Mouse (Mus musculus) heart, embryonic 13.5 days (tissue): ENCODE data around the gene Fbln1. TPM values are rescaled to one million over a fixed set of nuclear protein-coding genes. Genes with fewer than 3 reads are reported as not detected.

ENCODE experiments used
- ATAC-seq: fragments of 200-750 bp; cut with Nextera tagmentation; 2 replicates; pipeline ENCODE4 v1.8.0; 2017; ENCODE audit warnings: moderate TSS enrichment; ENCODE audit not compliant: insufficient number of reproducible peaks, low FRiP score, low TSS enrichment; ENCODE audit errors: extremely low read depth
- H3K27ac ChIP-seq: fragments of 300-500 bp; sonication (generic); replicated peaks from 2 replicates; pipeline ENCODE4 v1.5.1; 2015; ENCODE audit warnings: moderate library complexity, mild to moderate bottlenecking, inconsistent platforms
- H3K27me3 ChIP-seq: fragments of 300-500 bp; sonication (generic); replicated peaks from 2 replicates; pipeline ENCODE4 v1.6.1; 2015; ENCODE audit warnings: mild to moderate bottlenecking, inconsistent platforms
- H3K36me3 ChIP-seq: fragments of 300-500 bp; sonication (generic); 2 replicates; pipeline ENCODE4 v1.6.1; 2015; ENCODE audit warnings: mild to moderate bottlenecking, inconsistent platforms
- H3K4me1 ChIP-seq: fragments of 300-500 bp; sonication (generic); 2 replicates; pipeline ENCODE4 v1.6.1; 2015; ENCODE audit warnings: inconsistent platforms
- H3K4me2 ChIP-seq: fragments of 300-500 bp; sonication (generic); 2 replicates; pipeline ENCODE4 v1.6.1; 2015; ENCODE audit warnings: inconsistent platforms, mild to moderate bottlenecking, moderate library complexity
- H3K4me3 ChIP-seq: fragments of 300-500 bp; sonication (generic); 2 replicates; pipeline ENCODE4 v1.5.1; 2015; ENCODE audit warnings: moderate library complexity, mild to moderate bottlenecking, inconsistent platforms
- H3K9ac ChIP-seq: fragments of 300-500 bp; sonication (generic); 2 replicates; pipeline ENCODE4 v1.6.1; 2015; ENCODE audit warnings: inconsistent platforms, mild to moderate bottlenecking, moderate library complexity
- H3K9me3 ChIP-seq: fragments of 300-500 bp; sonication (generic); 2 replicates; pipeline ENCODE4 v1.6.1; 2016; ENCODE audit warnings: inconsistent platforms
- WGBS: fragments of 180-500 bp; shearing (Covaris S2); methylation state at CpG from one replicate; pipeline ENCODE4 v1.1.7; 2015; ENCODE audit warnings: mixed read lengths; 5-methylcytosine and 5-hydroxymethylcytosine counted together
- polyA plus RNA-seq: library from polyadenylated mRNA; unstranded; fragments of >200 nt; fragmentation: Nextera tagmentation; extraction: Ambion mirVana; gene quantifications from 2 replicates; pipeline ENCODE4 v1.2.1, GENCODE M21; 2015

Gene Fbln1
- polyA plus RNA-seq, 1 experiment from 2014 or later: 139 TPM

DNA sequence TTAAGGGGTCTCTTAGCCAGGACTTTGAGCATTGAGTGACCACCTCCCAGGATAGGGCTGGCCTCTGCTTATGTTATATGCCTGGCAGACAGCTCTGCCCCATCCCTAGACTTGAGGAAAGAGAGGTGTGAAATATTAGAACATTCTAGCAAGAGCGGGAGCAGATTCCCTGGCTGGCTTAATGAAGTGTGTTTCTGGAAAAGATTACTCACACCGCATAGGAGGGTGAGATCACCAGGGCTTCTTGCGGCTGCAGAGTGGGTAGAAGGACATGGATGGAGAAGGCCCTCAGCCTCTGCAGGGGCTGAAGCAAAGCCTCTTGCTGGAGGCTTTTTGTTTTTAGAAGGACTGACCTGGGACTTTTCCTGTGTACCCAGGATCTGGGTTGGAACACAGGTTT is 19.9 kb downstream of the Fbln1 start:
- H3K9me3 ChIP-seq: no peaks in the 10 kb centered on the region
- no peak overlapping the region for H3K9ac ChIP-seq
- peaks cover 77% of the 10 kb centered on the region for H3K36me3 ChIP-seq
- H3K4me3 ChIP-seq: no peak overlapping the region
- no peak overlapping the region for H3K4me2 ChIP-seq
- peaks cover 30% of the 10 kb centered on the region for H3K4me1 ChIP-seq
- H3K27me3 ChIP-seq: no peaks in the 10 kb centered on the region
- H3K27ac ChIP-seq: no peak overlapping the region
- no peak for ATAC-seq
- 67% methylated on average over 3 of the region's 3 CpGs for WGBS

- Histone ChIP-seq H3K4me3 (no peak overlapping the region), H3K36me3 (peaks cover 80% of the 10 kb centered on the region), H3K9me3 (no peaks in the 10 kb centered on the region), H3K4me2 (no peak overlapping the region), H3K27me3 (no peaks in the 10 kb centered on the region), H3K27ac (no peak overlapping the region), H3K9ac (no peak overlapping the region), H3K4me1 (peaks cover 30% of the 10 kb centered on the region)
- whole genome bisulfite sequencing: 63% methylated on average over 7 of the region's 7 CpGs
- no peak for ATAC-seq
Observed at GRCm38 (mm10) chr15:85226841-85227240, 21.1 kb downstream of the Fbln1 start.

DNA sequence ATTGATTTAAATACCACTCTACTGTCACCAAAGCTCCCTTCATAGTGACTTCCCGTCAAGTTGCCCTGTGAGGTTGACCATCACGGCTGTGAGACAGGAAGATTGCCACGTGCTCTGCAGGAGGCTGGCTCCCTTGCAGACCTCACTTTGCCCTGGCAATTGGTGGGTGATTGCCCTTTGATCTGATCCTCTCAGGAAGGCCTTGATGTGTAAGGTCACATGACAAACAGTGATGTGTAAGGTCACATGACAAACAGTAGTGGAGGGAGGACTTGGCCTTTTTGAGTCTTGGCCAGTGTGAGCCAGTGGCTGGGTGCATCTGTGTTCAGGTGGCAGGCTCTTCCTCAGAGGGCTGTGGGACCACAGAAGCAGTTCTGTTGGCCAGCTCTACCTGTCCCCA is 22.8 kb downstream of the Fbln1 start:
- Histone ChIP-seq H3K27me3 (no peaks in the 10 kb centered on the region), H3K9ac (no peak overlapping the region), H3K27ac (no peak overlapping the region), H3K4me2 (no peak overlapping the region), H3K36me3 (peaks cover 82% of the 10 kb centered on the region), H3K4me3 (no peak overlapping the region), H3K4me1 (peaks cover 36% of the 10 kb centered on the region), H3K9me3 (no peaks in the 10 kb centered on the region)
- 72% methylated on average over 3 of the region's 3 CpGs for WGBS
- no peak for ATAC-seq

DNA sequence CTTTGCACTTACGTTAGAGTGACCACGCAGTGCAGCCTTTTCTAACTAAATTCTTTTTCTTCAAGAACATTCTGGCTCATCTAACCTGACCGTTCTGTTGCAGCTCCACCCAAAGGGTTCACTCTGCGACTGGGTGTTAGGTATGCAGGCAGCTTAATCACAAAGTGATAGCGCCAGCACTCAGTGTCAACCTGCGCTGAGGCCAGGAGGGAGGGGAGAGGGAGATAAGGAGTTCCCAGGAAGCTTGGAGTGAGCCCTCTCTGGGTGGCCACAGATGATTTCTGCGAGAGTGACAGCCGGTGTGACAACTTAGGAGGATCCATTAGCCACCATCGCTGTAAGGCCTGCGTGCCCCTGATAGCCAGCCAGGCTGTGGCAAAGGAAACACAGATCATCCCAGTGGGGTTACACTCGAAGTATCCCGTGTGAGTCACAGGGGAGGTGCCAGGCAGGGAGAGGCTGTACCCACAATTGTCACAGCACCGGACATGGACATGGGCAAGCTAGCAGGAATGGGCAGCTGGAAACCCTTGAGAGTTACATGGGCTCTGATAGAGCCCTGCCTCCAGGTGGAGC is 24.3 kb downstream of the Fbln1 start:
- peaks cover 76% of the 10 kb centered on the region for H3K36me3 ChIP-seq
- peak overlapping the region; percentile 33; the same call in 1 of the 2 replicates for H3K9ac ChIP-seq
- 27% methylated on average over 13 of the region's 13 CpGs for WGBS
- peak overlapping the region; percentile 9; the same call in 1 of the 2 replicates for H3K4me2 ChIP-seq
- H3K27me3 ChIP-seq: no peaks in the 10 kb centered on the region
- peak overlapping the region; percentile 26; the same call in 1 of the 2 replicates for H3K27ac ChIP-seq
- no peak overlapping the region for H3K4me3 ChIP-seq
- H3K4me1 ChIP-seq: peaks cover 39% of the 10 kb centered on the region
- H3K9me3 ChIP-seq: no peaks in the 10 kb centered on the region
- no peak for ATAC-seq

GRCm38 (mm10) chr15:85230613-85231012 is 24.9 kb downstream of the Fbln1 start:
- H3K4me1 ChIP-seq: peaks cover 39% of the 10 kb centered on the region
- 81% methylated on average over 14 of the region's 14 CpGs for WGBS
- peak overlapping the region; percentile 26 for H3K27ac ChIP-seq
- H3K9me3 ChIP-seq: no peaks in the 10 kb centered on the region
- H3K9ac ChIP-seq: no peak overlapping the region; the same call in 1 of the 2 replicates
- no peaks in the 10 kb centered on the region for H3K27me3 ChIP-seq
- peaks cover 78% of the 10 kb centered on the region for H3K36me3 ChIP-seq
- ATAC-seq: no peak
- no peak overlapping the region for H3K4me3 ChIP-seq
- no peak overlapping the region for H3K4me2 ChIP-seq

DNA sequence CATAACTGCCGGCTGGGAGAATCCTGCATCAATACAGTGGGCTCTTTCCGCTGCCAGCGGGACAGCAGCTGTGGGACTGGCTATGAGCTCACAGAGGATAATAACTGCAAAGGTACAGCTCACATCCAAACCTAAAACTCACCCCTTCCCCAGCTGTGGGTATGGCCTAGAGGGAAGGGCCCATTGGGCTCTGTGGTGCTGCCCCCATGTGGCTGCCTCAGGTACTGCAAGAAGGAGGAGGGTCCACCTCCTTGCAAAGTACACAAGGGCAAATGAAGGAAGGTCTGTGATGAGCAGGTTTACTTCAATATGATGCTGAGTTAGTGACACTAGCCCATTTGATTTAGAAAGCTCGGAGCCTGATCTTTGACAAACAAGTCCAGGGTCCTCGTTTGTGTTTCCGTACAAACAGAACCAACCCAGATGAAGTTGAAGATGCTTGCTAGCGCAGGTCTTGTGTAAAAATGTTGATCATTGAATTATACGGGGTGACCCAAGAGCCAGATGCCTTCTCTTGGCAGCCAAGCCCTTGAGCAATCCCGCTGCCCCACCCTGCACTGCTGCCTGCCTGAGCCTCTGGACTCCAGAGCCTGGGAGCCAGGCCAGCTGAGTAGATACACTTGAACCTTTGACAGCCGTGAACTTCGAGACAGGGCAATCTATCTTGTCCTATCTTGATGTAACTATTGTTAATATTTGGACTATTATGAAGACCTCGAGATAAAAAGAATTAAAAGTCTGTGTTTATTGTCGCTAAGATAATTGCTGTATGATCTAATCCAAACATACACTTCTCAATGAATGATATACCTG is 25.9 kb downstream of the Fbln1 start:
- Histone ChIP-seq H3K4me2 (no peak overlapping the region), H3K4me3 (no peak overlapping the region), H3K36me3 (peaks cover 77% of the 10 kb centered on the region), H3K27ac (no peak overlapping the region), H3K9me3 (no peaks in the 10 kb centered on the region), H3K9ac (no peak overlapping the region), H3K27me3 (no peaks in the 10 kb centered on the region), H3K4me1 (peaks cover 39% of the 10 kb centered on the region)
- ATAC-seq: no peak
- 65% methylated on average over 13 of the region's 13 CpGs for whole genome bisulfite sequencing

DNA sequence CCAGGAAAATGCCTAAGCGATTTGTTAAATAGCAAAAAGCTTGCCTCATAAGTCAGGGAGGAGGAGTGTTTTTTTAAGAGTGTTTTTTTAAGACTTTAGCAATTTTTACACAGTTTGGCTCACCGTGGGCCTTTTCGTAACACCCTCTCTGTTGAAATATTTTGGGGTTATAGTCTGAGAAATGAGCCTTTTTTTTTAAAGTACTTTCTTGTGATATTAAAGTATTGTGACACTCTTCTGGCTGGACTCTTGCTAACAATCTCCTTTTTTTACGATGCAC is 26.4 kb downstream of the Fbln1 start:
- H3K9me3 ChIP-seq: no peaks in the 10 kb centered on the region
- H3K4me1 ChIP-seq: peaks cover 39% of the 10 kb centered on the region
- H3K27ac ChIP-seq: no peak overlapping the region
- H3K9ac ChIP-seq: no peak overlapping the region
- peaks cover 77% of the 10 kb centered on the region for H3K36me3 ChIP-seq
- H3K4me3 ChIP-seq: no peak overlapping the region
- WGBS: 82% methylated on average over 4 of the region's 4 CpGs
- no peak for ATAC-seq
- no peaks in the 10 kb centered on the region for H3K27me3 ChIP-seq
- no peak overlapping the region for H3K4me2 ChIP-seq

DNA sequence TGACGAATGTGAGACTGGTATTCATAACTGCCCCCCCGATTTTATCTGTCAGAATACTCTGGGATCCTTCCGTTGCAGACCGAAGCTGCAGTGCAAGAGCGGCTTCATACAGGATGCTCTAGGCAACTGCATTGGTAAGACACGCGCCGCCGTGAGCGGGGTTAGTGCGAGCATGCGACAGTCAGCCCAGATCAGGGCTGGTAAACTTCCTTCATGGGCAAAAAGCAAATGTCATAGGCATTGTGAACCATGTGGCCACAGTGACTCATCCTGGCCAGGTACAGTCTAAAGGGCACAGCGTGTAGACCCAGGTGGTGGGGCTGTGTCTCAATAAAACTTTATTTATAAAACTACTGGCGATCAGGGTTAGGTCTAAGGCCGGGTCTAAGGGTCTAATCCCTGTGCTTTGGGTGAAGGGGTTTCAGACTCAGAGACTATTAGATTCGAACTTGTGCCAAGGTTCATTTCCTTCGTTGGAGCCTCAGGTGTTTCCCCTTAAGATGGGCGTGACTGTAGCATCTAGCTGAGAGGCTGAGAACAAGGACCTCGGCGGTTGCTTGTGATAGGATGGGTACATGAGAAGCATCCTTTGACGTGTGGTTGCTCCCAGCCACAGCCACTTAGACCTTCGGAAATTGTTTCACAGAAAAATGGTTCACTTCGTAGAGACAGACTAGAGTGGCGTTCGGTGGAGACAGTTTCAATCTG is 26.9 kb downstream of the Fbln1 start:
- Histone ChIP-seq H3K36me3 (peaks cover 79% of the 10 kb centered on the region), H3K4me2 (no peak overlapping the region), H3K27ac (0 out of 2 replicates have a peak overlapping the region, but pooled peaks have one; percentile 12), H3K27me3 (no peaks in the 10 kb centered on the region), H3K9me3 (no peaks in the 10 kb centered on the region), H3K4me1 (peaks cover 39% of the 10 kb centered on the region), H3K9ac (no peak overlapping the region), H3K4me3 (no peak overlapping the region)
- ATAC-seq: no peak
- WGBS: 84% methylated on average over 25 of the region's 25 CpGs

- peaks cover 80% of the 10 kb centered on the region for H3K36me3 ChIP-seq
Observed at GRCm38 (mm10) chr15:85233251-85233611, 27.5 kb downstream of the Fbln1 start.

GRCm38 (mm10) chr15:85233690-85234089 is 27.9 kb downstream of the Fbln1 start:
- no peak overlapping the region for H3K4me3 ChIP-seq
- H3K9me3 ChIP-seq: no peaks in the 10 kb centered on the region
- no peaks in the 10 kb centered on the region for H3K27me3 ChIP-seq
- H3K27ac ChIP-seq: no peak overlapping the region
- no peak overlapping the region for H3K9ac ChIP-seq
- no peak for ATAC-seq
- H3K4me2 ChIP-seq: no peak overlapping the region
- peaks cover 39% of the 10 kb centered on the region for H3K4me1 ChIP-seq
- peaks cover 81% of the 10 kb centered on the region for H3K36me3 ChIP-seq
- 88% methylated on average over 4 of the region's 4 CpGs for whole genome bisulfite sequencing

More at GRCm38 (mm10) chr15:85233251-85233611, 27.5 kb downstream of the Fbln1 start:
- Histone ChIP-seq H3K27me3 (no peaks in the 10 kb centered on the region), H3K4me3 (no peak overlapping the region), H3K9me3 (no peaks in the 10 kb centered on the region), H3K27ac (no peak overlapping the region), H3K4me2 (no peak overlapping the region), H3K4me1 (peaks cover 39% of the 10 kb centered on the region), H3K9ac (no peak overlapping the region)
- ATAC-seq: no peak
- WGBS: 50% methylated on average over 4 of the region's 4 CpGs

DNA sequence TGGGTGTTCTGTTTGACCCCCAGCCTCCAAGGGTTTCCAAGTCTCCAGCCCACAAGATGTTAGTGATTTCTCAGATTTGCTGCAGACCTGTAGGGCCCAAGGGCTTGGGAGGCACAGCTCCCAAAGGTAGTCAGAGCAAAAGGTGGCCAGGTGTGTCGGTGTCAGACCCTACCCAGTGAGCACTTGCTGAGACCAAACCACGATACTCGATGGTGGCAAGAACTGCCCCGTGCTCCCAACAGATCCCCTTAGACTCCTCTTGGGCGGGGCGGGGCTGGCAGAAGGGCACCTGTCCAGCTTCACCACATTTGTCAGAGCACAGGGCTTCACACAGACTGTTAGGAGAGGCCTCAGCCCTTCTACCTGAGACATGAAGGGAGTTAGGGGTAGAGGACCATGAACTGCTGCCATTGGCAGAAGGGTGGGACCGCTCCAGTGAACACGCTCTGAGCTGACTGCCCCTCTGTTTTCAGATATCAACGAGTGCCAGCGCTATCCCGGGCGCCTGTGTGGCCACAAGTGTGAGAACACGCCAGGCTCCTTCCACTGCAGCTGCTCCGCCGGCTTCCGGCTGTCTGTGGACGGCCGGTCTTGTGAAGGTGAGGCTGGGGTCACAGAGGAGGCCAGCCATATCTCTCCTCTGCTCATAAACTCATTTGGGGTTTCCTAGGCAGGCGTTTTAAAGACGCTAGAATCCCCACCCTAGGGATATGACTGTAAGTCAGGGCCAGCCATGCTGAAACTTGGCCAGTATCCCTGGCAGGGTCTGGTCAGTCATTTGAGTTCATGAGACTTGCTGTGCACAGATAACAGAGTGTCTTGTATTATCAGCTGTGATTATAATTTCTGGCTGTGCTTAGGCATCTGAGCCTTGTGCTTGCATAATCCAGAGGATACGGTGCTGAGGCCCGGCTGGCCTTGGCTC is 33.3 kb downstream of the Fbln1 start:
- Histone ChIP-seq H3K4me2 (no peak overlapping the region), H3K4me1 (no peaks in the 10 kb centered on the region; the same call in 1 of the 2 replicates), H3K9me3 (no peaks in the 10 kb centered on the region), H3K4me3 (no peak overlapping the region), H3K27ac (no peak overlapping the region), H3K27me3 (peaks cover 10% of the 10 kb centered on the region; the same call in 1 of the 2 replicates), H3K36me3 (peaks cover 94% of the 10 kb centered on the region), H3K9ac (no peak overlapping the region)
- no peak for ATAC-seq
- 85% methylated on average over 22 of the region's 22 CpGs for WGBS
